Mouse (Mus musculus): ENCODE data around the gene Zfp618. TPM values are rescaled to one million over a fixed set of nuclear protein-coding genes. Genes with fewer than 3 reads are reported as not detected.

The Zfp618 gene
- polyA plus RNA-seq, 2 experiments, result 24.9 to 32.0 TPM

DNA sequence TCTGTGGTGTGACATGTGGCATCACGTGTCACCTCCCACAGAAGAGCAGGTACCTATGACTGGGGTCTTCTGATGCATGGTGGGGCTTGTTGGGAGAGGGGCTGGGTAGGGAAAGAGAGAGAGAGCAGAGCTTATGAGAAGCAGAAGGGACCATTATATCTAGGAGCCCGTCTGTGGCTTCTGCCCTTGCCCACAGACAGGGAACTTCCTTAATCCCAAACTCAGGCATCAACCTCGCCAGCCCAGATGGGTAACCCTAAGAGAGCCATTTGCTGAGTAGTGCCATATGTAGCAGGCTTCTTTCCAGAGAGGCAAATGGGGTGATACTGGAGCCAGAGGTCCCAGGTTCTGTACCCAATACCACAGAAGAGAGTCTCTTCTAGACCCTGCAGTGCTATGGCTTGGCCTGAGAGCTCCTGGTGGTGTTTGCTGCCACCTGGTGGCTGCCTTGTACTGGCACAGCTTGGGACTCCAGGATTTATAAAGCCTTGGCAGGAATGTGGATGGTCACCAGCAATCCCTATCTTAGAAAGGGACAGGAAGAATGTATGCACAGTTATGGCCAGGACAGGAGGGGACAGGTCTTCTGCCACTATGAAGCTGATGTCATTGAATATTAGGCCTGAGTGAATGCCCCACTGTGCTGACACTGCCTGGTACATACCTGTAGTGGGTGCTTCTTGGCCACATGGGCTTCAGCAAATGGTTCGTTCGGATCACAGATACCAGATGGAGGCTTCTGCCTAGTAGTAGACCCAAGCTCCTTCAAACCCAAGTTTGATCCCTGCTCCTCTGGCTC lies 153.5 kb downstream of the Zfp618 start:
- Histone ChIP-seq H3K4me3 (replicated peaks; ENCODE audit: low read length) (no peak overlapping the region), H3K4me2 (replicated peaks; ENCODE audit: low read depth, low read length, severe bottlenecking) (no peak overlapping the region), H3K27ac (replicated peaks; ENCODE audit: low read depth, low read length) (no peak overlapping the region), H3K4me1 (ENCODE audit: control insufficient read depth, insufficient read depth, low read length) (no peaks in the 10 kb centered on the region), H3K36me3 (ENCODE audit: control insufficient read depth, insufficient read depth, low read length) (peaks cover 69% of the 10 kb centered on the region), H3K27me3 (ENCODE audit: control insufficient read depth, insufficient read depth, low read length) (no peaks in the 10 kb centered on the region), H3K9me3 (ENCODE audit: control insufficient read depth, low read length) (no peaks in the 10 kb centered on the region), H3K9ac (ENCODE audit: low read depth, low read length, severe bottlenecking) (no peak overlapping the region)
- peak; percentile 90 for DNase-seq (ENCODE audit: low spot score)
- no peak for TF ChIP-seq POLR2A (IDR thresholded peaks at IDR 0.05; ENCODE audit: borderline replicate concordance, extremely low read depth, insufficient read depth, insufficient read length)
- ATAC-seq (ENCODE audit: low FRiP score, low read depth), result peak; percentile 84
- 82% methylated on average over 5 of the region's 5 CpGs for WGBS

DNA sequence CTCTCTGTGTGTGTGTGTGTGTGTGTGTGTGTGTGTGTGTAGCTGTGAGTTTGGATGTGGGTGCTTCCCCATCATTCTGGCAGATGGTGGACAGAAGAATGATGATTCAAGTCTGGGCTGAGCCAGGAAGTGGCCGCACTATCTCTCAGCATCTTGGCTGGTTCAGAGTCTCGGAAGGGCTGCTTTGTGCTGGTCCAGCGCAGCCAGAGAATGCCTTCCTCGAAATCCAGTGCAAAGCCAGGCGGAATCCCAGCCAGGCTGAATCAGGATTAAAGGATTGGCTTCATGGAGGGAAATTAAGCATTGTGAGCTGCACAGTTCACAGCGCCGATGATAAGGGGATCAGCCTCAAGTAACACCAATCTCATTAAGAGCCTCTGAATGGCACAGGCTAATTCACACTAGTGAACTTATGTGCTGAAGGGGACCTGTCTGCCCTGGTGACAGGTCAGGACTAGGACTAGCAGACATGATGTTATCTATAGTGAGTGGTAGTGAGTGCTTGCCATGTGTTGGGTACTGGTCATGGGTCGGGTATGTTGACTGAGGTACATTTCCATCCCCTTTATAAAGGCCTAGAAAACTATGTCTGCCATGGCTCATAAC lies 159.6 kb downstream of the Zfp618 start:
- Histone ChIP-seq H3K36me3 (ENCODE audit: control insufficient read depth, insufficient read depth, low read length) (peaks cover 55% of the 10 kb centered on the region), H3K4me2 (replicated peaks; ENCODE audit: low read depth, low read length, severe bottlenecking) (no peak overlapping the region), H3K9ac (ENCODE audit: low read depth, low read length, severe bottlenecking) (no peak overlapping the region), H3K4me1 (ENCODE audit: control insufficient read depth, insufficient read depth, low read length) (no peaks in the 10 kb centered on the region), H3K27ac (replicated peaks; ENCODE audit: low read depth, low read length) (no peak overlapping the region), H3K9me3 (ENCODE audit: control insufficient read depth, low read length) (no peaks in the 10 kb centered on the region), H3K4me3 (replicated peaks; ENCODE audit: low read length) (no peak overlapping the region), H3K27me3 (ENCODE audit: control insufficient read depth, insufficient read depth, low read length) (no peaks in the 10 kb centered on the region)
- no peak for ATAC-seq (ENCODE audit: low FRiP score, low read depth)
- 86% methylated on average over 8 of the region's 8 CpGs for WGBS
- TF ChIP-seq POLR2A (IDR thresholded peaks at IDR 0.05; ENCODE audit: borderline replicate concordance, extremely low read depth, insufficient read depth, insufficient read length), result no peak
- no peak for DNase-seq (ENCODE audit: low spot score)

DNA sequence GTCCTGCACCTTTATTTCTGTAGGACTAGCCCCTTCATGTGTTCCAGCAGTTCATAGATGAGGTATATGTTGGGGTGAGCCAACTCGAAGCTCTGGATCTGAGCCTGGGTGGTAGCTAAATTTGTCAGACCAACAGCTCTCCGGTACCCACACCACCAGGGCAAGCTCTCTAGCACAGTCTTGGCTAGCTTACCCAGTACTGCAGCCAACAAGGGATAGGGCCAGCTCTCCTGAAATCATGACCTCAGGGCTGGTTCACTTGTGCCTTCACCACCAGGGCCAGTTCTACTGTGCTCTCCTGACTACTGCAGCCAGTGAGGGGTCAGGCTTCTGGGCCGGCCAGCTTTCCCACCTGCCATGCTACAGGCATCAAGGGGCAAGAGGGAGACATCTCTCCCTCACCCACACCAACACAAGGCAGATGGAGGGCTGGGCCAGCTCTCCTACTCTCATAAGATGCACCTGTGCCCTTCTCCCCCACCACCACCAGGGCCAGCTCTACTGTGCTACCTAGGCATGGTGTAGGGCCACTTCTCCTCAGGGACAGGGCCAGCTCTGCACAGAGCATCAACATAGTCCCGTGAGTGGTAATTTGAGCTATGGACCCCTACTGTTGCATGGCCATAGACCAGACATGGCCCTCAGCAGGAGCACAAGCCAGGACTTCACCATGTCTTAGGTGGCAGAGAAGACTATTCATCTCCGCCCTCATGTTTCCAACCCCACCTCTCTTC lies 164.7 kb downstream of the Zfp618 start:
- H3K4me3 ChIP-seq (replicated peaks; ENCODE audit: low read length), result no peak overlapping the region
- no peak overlapping the region for H3K9ac ChIP-seq (ENCODE audit: low read depth, low read length, severe bottlenecking)
- peaks cover 54% of the 10 kb centered on the region for H3K36me3 ChIP-seq (ENCODE audit: control insufficient read depth, insufficient read depth, low read length)
- no peaks in the 10 kb centered on the region for H3K27me3 ChIP-seq (ENCODE audit: control insufficient read depth, insufficient read depth, low read length)
- H3K9me3 ChIP-seq (ENCODE audit: control insufficient read depth, low read length), result no peaks in the 10 kb centered on the region
- DNase-seq (ENCODE audit: low spot score), result no peak
- no peak for ATAC-seq (ENCODE audit: low FRiP score, low read depth)
- TF ChIP-seq POLR2A (IDR thresholded peaks at IDR 0.05; ENCODE audit: borderline replicate concordance, extremely low read depth, insufficient read depth, insufficient read length), result no peak
- no peaks in the 10 kb centered on the region for H3K4me1 ChIP-seq (ENCODE audit: control insufficient read depth, insufficient read depth, low read length)
- no peak overlapping the region for H3K4me2 ChIP-seq (replicated peaks; ENCODE audit: low read depth, low read length, severe bottlenecking)
- H3K27ac ChIP-seq (replicated peaks; ENCODE audit: low read depth, low read length), result no peak overlapping the region
- WGBS, result 91% methylated on average over 5 of the region's 5 CpGs

DNA sequence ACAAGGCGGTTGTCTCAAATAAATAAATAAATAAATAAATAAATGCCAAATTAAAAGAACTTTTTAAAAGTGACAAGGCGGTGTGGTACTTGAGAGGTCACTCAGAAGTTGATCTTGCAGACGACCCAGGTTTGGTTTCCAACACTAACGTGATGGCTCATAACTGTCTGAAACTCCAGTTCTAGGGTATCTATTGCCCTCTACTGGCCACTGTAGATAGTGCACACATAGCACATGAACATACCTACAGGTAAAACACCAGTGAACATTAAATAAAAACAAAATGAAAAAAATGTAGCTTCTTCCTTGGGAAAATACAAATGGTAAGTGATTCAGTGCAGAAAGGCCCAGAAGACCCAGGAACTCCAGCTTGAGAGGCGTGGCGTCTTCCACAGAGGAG lies 181.9 kb downstream of the Zfp618 start:
- Histone ChIP-seq H3K4me1 (ENCODE audit: control insufficient read depth, insufficient read depth, low read length) (no peaks in the 10 kb centered on the region), H3K4me3 (replicated peaks; ENCODE audit: low read length) (no peak overlapping the region), H3K27ac (replicated peaks; ENCODE audit: low read depth, low read length) (no peak overlapping the region), H3K9ac (ENCODE audit: low read depth, low read length, severe bottlenecking) (no peak overlapping the region), H3K9me3 (ENCODE audit: control insufficient read depth, low read length) (no peaks in the 10 kb centered on the region), H3K4me2 (replicated peaks; ENCODE audit: low read depth, low read length, severe bottlenecking) (no peak overlapping the region), H3K27me3 (ENCODE audit: control insufficient read depth, insufficient read depth, low read length) (no peaks in the 10 kb centered on the region), H3K36me3 (ENCODE audit: control insufficient read depth, insufficient read depth, low read length) (no peaks in the 10 kb centered on the region)
- WGBS, result 96% methylated on average over 6 of the region's 6 CpGs
- no peak for TF ChIP-seq POLR2A (IDR thresholded peaks at IDR 0.05; ENCODE audit: borderline replicate concordance, extremely low read depth, insufficient read depth, insufficient read length)
- DNase-seq (ENCODE audit: low spot score) (no peak), ATAC-seq (ENCODE audit: low FRiP score, low read depth) (no peak)

DNA sequence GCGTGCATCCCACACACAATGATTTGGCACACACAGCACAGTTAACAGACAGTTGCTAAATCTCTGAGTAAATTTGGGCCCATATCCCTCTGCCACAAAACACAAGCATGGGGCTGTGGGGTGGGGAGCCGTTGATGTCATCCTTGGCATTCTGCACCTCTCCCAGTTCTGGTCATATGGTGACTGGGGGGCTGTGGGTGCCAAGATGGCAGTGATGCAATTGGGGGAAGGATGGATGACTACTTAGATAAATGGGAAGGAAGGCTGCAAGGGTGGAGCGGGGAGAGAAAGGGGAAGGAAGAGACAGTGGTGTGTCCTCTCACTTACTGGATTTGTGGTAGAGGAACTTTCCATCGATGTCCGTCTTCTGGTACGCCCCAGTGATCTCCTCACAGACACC lies 185.8 kb downstream of the Zfp618 start:
- TF ChIP-seq POLR2A (IDR thresholded peaks at IDR 0.05; ENCODE audit: borderline replicate concordance, extremely low read depth, insufficient read depth, insufficient read length), result no peak
- Histone ChIP-seq H3K36me3 (ENCODE audit: control insufficient read depth, insufficient read depth, low read length) (no peaks in the 10 kb centered on the region), H3K4me2 (replicated peaks; ENCODE audit: low read depth, low read length, severe bottlenecking) (no peak overlapping the region), H3K27ac (replicated peaks; ENCODE audit: low read depth, low read length) (no peak overlapping the region), H3K27me3 (ENCODE audit: control insufficient read depth, insufficient read depth, low read length) (no peaks in the 10 kb centered on the region), H3K9ac (ENCODE audit: low read depth, low read length, severe bottlenecking) (no peak overlapping the region), H3K9me3 (ENCODE audit: control insufficient read depth, low read length) (no peaks in the 10 kb centered on the region), H3K4me3 (replicated peaks; ENCODE audit: low read length) (no peak overlapping the region), H3K4me1 (ENCODE audit: control insufficient read depth, insufficient read depth, low read length) (peaks cover 7% of the 10 kb centered on the region)
- ATAC-seq (ENCODE audit: low FRiP score, low read depth) (no peak), DNase-seq (ENCODE audit: low spot score) (no peak)
- WGBS, result 93% methylated on average over 6 of the region's 6 CpGs
